Mouse (Mus musculus): ENCODE measurements around the gene Lypd9. TPM values are rescaled to one million over a fixed set of nuclear protein-coding genes. Genes with fewer than 3 reads are reported as not detected.

Gene Lypd9
- polyA plus RNA-seq, 1 experiment from 2014 or later, result not detected

DNA sequence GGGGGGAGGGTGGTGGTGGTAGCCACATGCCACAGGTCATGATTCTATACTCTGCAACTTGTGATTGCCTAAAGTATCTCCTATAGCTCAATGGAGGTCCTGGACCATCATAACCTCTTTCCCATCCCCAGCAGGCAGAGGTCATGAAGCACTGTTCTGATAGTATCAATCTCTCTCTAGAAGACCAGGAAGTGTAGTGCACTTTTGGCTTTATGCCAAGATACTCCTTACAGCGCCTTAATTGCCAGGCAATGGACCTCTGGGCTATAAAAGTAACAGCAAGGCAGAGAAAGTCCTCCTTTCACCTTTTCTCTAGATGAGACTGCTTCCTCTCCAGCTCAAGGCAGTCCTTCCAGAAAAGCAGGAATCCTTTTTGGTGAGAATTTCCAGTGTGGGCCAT lies 31.9 kb downstream of the Lypd9 start, which contains the start of gene 1810065E05Rik:
Gene 1810065E05Rik, plus strand, starts transcription at position 297 of the 400 bp plus-strand sequence.
- DNase-seq (ENCODE audit: low spot score) (no peak), ATAC-seq (ENCODE audit: insufficient read depth, low FRiP score, low TSS enrichment) (no peak)
- Histone ChIP-seq H3K27me3 (ENCODE audit: control insufficient read depth, insufficient read depth, low read length) (no peaks in the 10 kb centered on the region), H3K4me3 (ENCODE audit: low read depth, low read length) (no peak within 1 kb of the TSS), H3K4me1 (ENCODE audit: control insufficient read depth, insufficient read depth, low read length) (no peaks in the 10 kb centered on the region), H3K9ac (ENCODE audit: low read length) (no peak within 1 kb of the TSS), H3K4me2 (ENCODE audit: low read depth) (no peak within 1 kb of the TSS), H3K36me3 (ENCODE audit: control insufficient read depth, insufficient read depth, low read length) (no peaks in the 10 kb centered on the region), H3K9me3 (ENCODE audit: control insufficient read depth, low read length) (no peaks in the 10 kb centered on the region), H3K27ac (ENCODE audit: low read depth, low read length) (no peak within 1 kb of the TSS)
- 52% methylated on average over 1 of the region's 1 CpGs for WGBS

DNA sequence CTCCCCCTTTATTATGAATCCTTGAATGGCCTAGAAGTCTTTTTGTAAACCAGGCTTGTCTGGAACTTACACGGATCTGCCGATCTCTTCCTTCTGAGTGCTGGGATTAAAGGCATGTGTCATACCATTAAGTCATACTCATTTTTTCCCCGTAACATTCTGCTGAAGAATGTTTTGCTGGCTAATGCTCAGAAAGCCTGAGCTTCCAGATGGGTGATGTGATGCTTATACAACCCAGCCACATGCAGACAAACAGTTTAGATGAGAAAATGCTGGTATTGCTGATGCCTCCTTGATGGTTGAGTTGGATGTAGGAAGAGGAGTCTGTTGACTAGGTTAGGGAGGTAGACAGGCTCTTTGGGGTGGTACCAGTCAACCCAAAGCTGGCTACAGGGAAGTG lies 34.4 kb downstream of the Lypd9 start:
- Histone ChIP-seq H3K4me1 (ENCODE audit: control insufficient read depth, insufficient read depth, low read length) (no peaks in the 10 kb centered on the region), H3K9ac (ENCODE audit: low read length) (no peak overlapping the region), H3K4me2 (ENCODE audit: low read depth) (no peak overlapping the region), H3K9me3 (ENCODE audit: control insufficient read depth, low read length) (no peaks in the 10 kb centered on the region), H3K27me3 (ENCODE audit: control insufficient read depth, insufficient read depth, low read length) (no peaks in the 10 kb centered on the region), H3K27ac (ENCODE audit: low read depth, low read length) (no peak overlapping the region), H3K4me3 (ENCODE audit: low read depth, low read length) (no peak overlapping the region), H3K36me3 (ENCODE audit: control insufficient read depth, insufficient read depth, low read length) (no peaks in the 10 kb centered on the region)
- ATAC-seq (ENCODE audit: insufficient read depth, low FRiP score, low TSS enrichment) (no peak), DNase-seq (ENCODE audit: low spot score) (no peak)
- 88% methylated on average over 3 of the region's 3 CpGs for WGBS

DNA sequence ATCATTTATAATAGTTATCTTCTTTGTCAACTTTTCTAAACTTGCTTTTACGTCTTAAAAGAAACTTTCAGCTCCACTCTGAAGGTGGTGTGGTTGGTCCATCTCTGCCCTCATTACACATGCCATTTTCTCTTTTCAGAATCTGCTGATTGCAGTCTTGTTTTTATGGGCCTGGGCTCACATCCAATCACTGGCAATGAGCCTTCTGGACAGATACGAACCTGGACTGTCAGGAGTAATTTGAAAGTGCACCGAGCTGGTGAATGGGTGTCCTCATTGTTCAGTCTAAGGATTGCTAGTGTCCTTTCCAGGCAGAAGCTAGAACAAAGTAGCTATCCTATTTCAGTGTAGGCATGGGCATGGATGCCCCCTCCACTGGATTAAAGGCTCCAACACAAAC lies 44.7 kb downstream of the Lypd9 start:
- no peak overlapping the region for H3K9ac ChIP-seq (ENCODE audit: low read length)
- H3K4me1 ChIP-seq (ENCODE audit: control insufficient read depth, insufficient read depth, low read length), result no peaks in the 10 kb centered on the region
- WGBS, result 80% methylated on average over 3 of the region's 3 CpGs
- no peak overlapping the region for H3K4me3 ChIP-seq (ENCODE audit: low read depth, low read length)
- no peak for DNase-seq (ENCODE audit: low spot score)
- no peak overlapping the region for H3K4me2 ChIP-seq (ENCODE audit: low read depth)
- no peak for ATAC-seq (ENCODE audit: insufficient read depth, low FRiP score, low TSS enrichment)
- no peaks in the 10 kb centered on the region for H3K27me3 ChIP-seq (ENCODE audit: control insufficient read depth, insufficient read depth, low read length)
- no peaks in the 10 kb centered on the region for H3K9me3 ChIP-seq (ENCODE audit: control insufficient read depth, low read length)
- H3K36me3 ChIP-seq (ENCODE audit: control insufficient read depth, insufficient read depth, low read length), result no peaks in the 10 kb centered on the region
- H3K27ac ChIP-seq (ENCODE audit: low read depth, low read length), result no peak overlapping the region

DNA sequence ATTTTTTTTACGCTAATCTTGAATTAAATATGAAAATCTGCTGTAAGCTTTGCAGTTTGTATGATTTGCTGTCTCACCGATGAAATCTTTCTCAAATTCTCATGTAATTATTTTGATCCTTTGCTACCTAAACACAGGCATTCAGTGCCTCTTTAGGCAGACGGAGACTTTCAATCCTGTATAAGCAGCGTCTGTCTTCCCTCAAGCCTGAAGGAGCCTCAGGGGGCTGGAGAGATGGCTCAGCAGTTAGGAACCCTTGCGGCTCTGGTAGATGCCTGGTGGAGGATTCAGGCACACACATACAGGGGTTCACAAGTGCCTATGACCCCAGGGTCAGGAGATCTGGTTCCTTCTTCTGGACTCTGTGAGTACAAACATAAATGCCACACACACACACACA lies 52.1 kb downstream of the Lypd9 start:
- Histone ChIP-seq H3K9ac (ENCODE audit: low read length) (no peak overlapping the region), H3K9me3 (ENCODE audit: control insufficient read depth, low read length) (no peaks in the 10 kb centered on the region), H3K4me1 (ENCODE audit: control insufficient read depth, insufficient read depth, low read length) (no peaks in the 10 kb centered on the region), H3K4me2 (ENCODE audit: low read depth) (no peak overlapping the region), H3K4me3 (ENCODE audit: low read depth, low read length) (no peak overlapping the region), H3K27me3 (ENCODE audit: control insufficient read depth, insufficient read depth, low read length) (no peaks in the 10 kb centered on the region), H3K36me3 (ENCODE audit: control insufficient read depth, insufficient read depth, low read length) (no peaks in the 10 kb centered on the region), H3K27ac (ENCODE audit: low read depth, low read length) (no peak overlapping the region)
- WGBS, result 57% methylated on average over 5 of the region's 5 CpGs
- no peak for ATAC-seq (ENCODE audit: insufficient read depth, low FRiP score, low TSS enrichment)
- DNase-seq (ENCODE audit: low spot score), result no peak

DNA sequence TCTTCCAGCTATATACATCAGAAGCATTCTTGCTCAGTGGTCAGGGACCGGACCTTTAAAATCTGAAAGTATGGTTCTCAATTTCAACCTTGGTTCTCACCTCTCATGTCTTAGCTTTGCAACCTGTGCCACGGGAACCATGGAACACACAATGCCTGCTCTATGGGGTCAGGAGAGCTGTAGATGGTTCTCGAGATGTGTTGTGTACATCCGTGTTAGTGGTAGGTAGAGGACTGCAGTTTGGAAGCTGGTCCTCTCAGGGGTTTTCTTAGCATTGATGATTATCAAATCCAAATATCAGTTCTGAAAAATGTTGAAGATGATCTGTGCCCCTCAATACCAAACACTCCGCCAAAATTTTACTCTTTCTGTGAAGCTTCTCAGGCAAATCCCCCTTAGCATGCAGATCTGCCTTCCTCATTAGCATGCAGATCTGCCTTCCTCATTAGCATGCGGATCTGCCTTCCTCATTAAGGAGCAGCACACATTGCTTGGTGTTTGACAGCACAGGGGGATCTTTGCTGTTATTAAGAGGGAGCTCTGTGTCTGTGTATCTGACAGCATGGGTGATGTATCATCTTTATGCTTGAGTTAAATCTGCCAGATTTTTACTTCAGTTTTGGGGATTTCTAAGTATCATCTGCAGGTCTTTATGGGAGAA lies 52.6 kb downstream of the Lypd9 start:
- 58% methylated on average over 6 of the region's 6 CpGs for WGBS
- Histone ChIP-seq H3K4me3 (ENCODE audit: low read depth, low read length) (no peak overlapping the region), H3K4me1 (ENCODE audit: control insufficient read depth, insufficient read depth, low read length) (no peaks in the 10 kb centered on the region), H3K27ac (ENCODE audit: low read depth, low read length) (no peak overlapping the region), H3K4me2 (ENCODE audit: low read depth) (no peak overlapping the region), H3K27me3 (ENCODE audit: control insufficient read depth, insufficient read depth, low read length) (no peaks in the 10 kb centered on the region), H3K36me3 (ENCODE audit: control insufficient read depth, insufficient read depth, low read length) (no peaks in the 10 kb centered on the region), H3K9ac (ENCODE audit: low read length) (no peak overlapping the region), H3K9me3 (ENCODE audit: control insufficient read depth, low read length) (no peaks in the 10 kb centered on the region)
- no peak for DNase-seq (ENCODE audit: low spot score)
- ATAC-seq (ENCODE audit: insufficient read depth, low FRiP score, low TSS enrichment), result no peak

Other genes starting within 250 kb of the Lypd9 start
- gene 4930438A08Rik, start 178.1 kb downstream of the Lypd9 start, polyA plus RNA-seq (2014; fragmentation: Nextera tagmentation; extraction: Ambion mirVana), result not detected in 2 replicates
- 15.0 and 17.1 TPM in 2 replicates for gene Zfp692, start 145.9 kb downstream of the Lypd9 start, polyA plus RNA-seq (2014; fragmentation: Nextera tagmentation; extraction: Ambion mirVana)
- gene Zfp672, start 122.6 kb downstream of the Lypd9 start, polyA plus RNA-seq (2014; fragmentation: Nextera tagmentation; extraction: Ambion mirVana), result 25.5 and 27.7 TPM in 2 replicates
- 37.0 and 41.4 TPM in 2 replicates for gene Sh3bp5l, start 122.2 kb downstream of the Lypd9 start, polyA plus RNA-seq (2014; fragmentation: Nextera tagmentation; extraction: Ambion mirVana)
- not detected in 2 replicates for gene Lypd8, start 73.9 kb downstream of the Lypd9 start, polyA plus RNA-seq (2014; fragmentation: Nextera tagmentation; extraction: Ambion mirVana)
- gene 1810065E05Rik, start 31.8 kb downstream of the Lypd9 start, polyA plus RNA-seq (2014; fragmentation: Nextera tagmentation; extraction: Ambion mirVana), result not detected in 2 replicates
- not detected in 2 replicates for gene Gm12253, start 20.4 kb downstream of the Lypd9 start, polyA plus RNA-seq (2014; fragmentation: Nextera tagmentation; extraction: Ambion mirVana)
- gene Olfr30, start 9.3 kb upstream of the Lypd9 start, polyA plus RNA-seq (2014; fragmentation: Nextera tagmentation; extraction: Ambion mirVana), result not detected in 2 replicates
- gene Olfr332, start 39.6 kb upstream of the Lypd9 start, polyA plus RNA-seq (2014; fragmentation: Nextera tagmentation; extraction: Ambion mirVana), result not detected in 2 replicates
- gene Olfr331, start 49.6 kb upstream of the Lypd9 start, polyA plus RNA-seq (2014; fragmentation: Nextera tagmentation; extraction: Ambion mirVana), result not detected in 2 replicates
- not detected in 2 replicates for gene Olfr330, start 81.9 kb upstream of the Lypd9 start, polyA plus RNA-seq (2014; fragmentation: Nextera tagmentation; extraction: Ambion mirVana)
- not detected in 2 replicates for gene Olfr329-ps, start 93.5 kb upstream of the Lypd9 start, polyA plus RNA-seq (2014; fragmentation: Nextera tagmentation; extraction: Ambion mirVana)
- gene Olfr328, start 102.7 kb upstream of the Lypd9 start, polyA plus RNA-seq (2014; fragmentation: Nextera tagmentation; extraction: Ambion mirVana), result not detected in 2 replicates
- gene Olfr224, start 117.6 kb upstream of the Lypd9 start, polyA plus RNA-seq (2014; fragmentation: Nextera tagmentation; extraction: Ambion mirVana), result not detected in 2 replicates
- not detected in 2 replicates for gene Olfr325, start 124.8 kb upstream of the Lypd9 start, polyA plus RNA-seq (2014; fragmentation: Nextera tagmentation; extraction: Ambion mirVana)
- gene Olfr324, start 142.2 kb upstream of the Lypd9 start, polyA plus RNA-seq (2014; fragmentation: Nextera tagmentation; extraction: Ambion mirVana), result not detected in 2 replicates
- not detected in 2 replicates for gene 2210407C18Rik, start 163.2 kb upstream of the Lypd9 start, polyA plus RNA-seq (2014; fragmentation: Nextera tagmentation; extraction: Ambion mirVana)
- not detected in 2 replicates for gene Olfr323, start 177.6 kb upstream of the Lypd9 start, polyA plus RNA-seq (2014; fragmentation: Nextera tagmentation; extraction: Ambion mirVana)
- 0.31 and 0.39 TPM in 2 replicates for gene Trim58, start 187.5 kb upstream of the Lypd9 start, polyA plus RNA-seq (2014; fragmentation: Nextera tagmentation; extraction: Ambion mirVana)
- not detected in 2 replicates for gene Olfr322, start 205.9 kb upstream of the Lypd9 start, polyA plus RNA-seq (2014; fragmentation: Nextera tagmentation; extraction: Ambion mirVana)
- gene Olfr320, start 228.2 kb upstream of the Lypd9 start, polyA plus RNA-seq (2014; fragmentation: Nextera tagmentation; extraction: Ambion mirVana), result not detected in 2 replicates
- not detected in 2 replicates for gene Olfr319, start 246.2 kb upstream of the Lypd9 start, polyA plus RNA-seq (2014; fragmentation: Nextera tagmentation; extraction: Ambion mirVana)